Comparison of ENCODE assay signal across 8 mouse cellular contexts in the genomic region with DNA sequence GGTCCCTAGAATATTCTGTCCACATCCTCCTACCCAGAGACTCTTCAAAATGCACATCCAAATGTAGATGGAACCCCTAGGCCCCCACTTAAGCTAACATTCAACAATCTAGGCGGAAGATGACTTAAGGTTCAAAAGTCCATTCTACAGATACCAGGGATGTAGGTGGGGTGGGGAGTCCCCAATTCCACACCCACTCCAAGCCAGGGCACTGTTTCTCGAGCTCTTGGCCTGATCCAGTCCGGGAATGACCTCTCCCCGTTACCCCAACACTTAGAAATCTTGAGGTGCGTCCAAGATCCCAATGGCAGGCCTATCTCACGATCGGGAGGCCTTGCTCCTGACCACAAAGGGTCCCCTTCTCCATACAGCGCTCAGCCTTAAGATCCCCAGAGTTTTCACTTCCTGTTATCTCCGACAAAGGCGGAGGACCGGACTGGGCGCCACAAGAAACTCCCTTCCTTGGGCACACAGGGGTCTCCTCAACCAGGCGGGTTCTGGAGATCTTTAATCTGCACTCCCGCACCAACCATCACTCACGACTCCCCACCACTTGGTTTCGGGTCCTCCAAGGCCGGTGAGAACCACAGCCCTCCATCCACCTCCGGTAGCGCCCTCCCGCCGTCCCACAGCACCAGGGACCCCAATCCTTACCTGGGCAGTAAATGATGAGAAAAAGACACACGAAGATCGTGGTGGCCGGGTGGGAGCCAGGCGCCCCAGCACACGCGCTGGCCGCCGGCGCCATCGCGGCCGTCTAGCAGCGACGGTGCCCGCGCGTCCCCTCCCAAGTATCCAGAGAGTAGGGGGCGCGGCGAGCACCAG. TPM values are rescaled to one million over a fixed set of nuclear protein-coding genes. Genes with fewer than 3 reads are reported as not detected.
DNase-seq lines count a peak whose midpoint lies in the region; ATAC-seq and TF ChIP-seq lines count a peak whose summit lies in the region.

No protein-coding gene starts in this region.

- peak overlapping the region; percentile 65 for H3K4me3 ChIP-seq in heart, embryonic 10.5 days
- peak overlapping the region; percentile 41 for H3K4me3 ChIP-seq in bone marrow macrophage, adult 2 months (ENCODE audit: insufficient read depth, low read length)
- H3K4me3 ChIP-seq in hindbrain, embryonic 14.5 days (replicated peaks; ENCODE audit: low read length) = peak overlapping the region; percentile 26
- peak overlapping the region; percentile 62 for H3K4me3 ChIP-seq in midbrain, embryonic 10.5 days

- 2% methylated on average over 41 of the region's 41 CpGs for WGBS in heart, embryonic 10.5 days
- 3% methylated on average over 39 of the region's 41 CpGs for WGBS in hindbrain, embryonic 14.5 days
- 3% methylated on average over 41 of the region's 41 CpGs for WGBS in midbrain, embryonic 10.5 days

- TF ChIP-seq POLR2A in bone marrow macrophage, adult 2 months (IDR thresholded peaks at IDR 0.05; ENCODE audit: borderline replicate concordance, low read depth, low read length) = no peak

- peak overlapping the region; percentile 46; the same call in 1 of the 2 replicates for H3K9ac ChIP-seq in hindbrain, embryonic 14.5 days

- no peak for TF ChIP-seq CTCF in bone marrow macrophage, adult 2 months (IDR thresholded peaks at IDR 0.05; ENCODE audit: low read depth, low read length)

- peaks cover 22% of the 10 kb centered on the region for H3K27me3 ChIP-seq in heart, embryonic 10.5 days (ENCODE audit: insufficient read depth, poor library complexity, severe bottlenecking)
- H3K27me3 ChIP-seq in hindbrain, embryonic 14.5 days (ENCODE audit: control insufficient read depth, insufficient read depth, low read length) = peaks cover 24% of the 10 kb centered on the region
- H3K27me3 ChIP-seq in midbrain, embryonic 10.5 days (ENCODE audit: low read depth, poor library complexity, severe bottlenecking) = peaks cover 22% of the 10 kb centered on the region

- H3K4me2 ChIP-seq in hindbrain, embryonic 14.5 days (replicated peaks) = peak overlapping the region; percentile 49

- no peak for DNase-seq in heart, embryonic 10.5 days (ENCODE audit: low spot score)
- DNase-seq in heart, postnatal 4 days = no peak
- DNase-seq in hindbrain, embryonic 14.5 days (ENCODE audit: low spot score) = no peak
- DNase-seq in midbrain, embryonic 10.5 days (ENCODE audit: low spot score) = peak; percentile 14
- DNase-seq in urinary bladder, postnatal 36 days (ENCODE audit: low spot score in 2 of 2) = no peak
- DNase-seq in left cerebral cortex, adult 8-10 months (ENCODE audit: low spot score in 2 of 2) = no peak

- H3K4me1 ChIP-seq in heart, embryonic 10.5 days = peaks cover 12% of the 10 kb centered on the region
- H3K4me1 ChIP-seq in bone marrow macrophage, adult 2 months (ENCODE audit: control insufficient read depth, insufficient read depth, low read length) = no peaks in the 10 kb centered on the region
- H3K4me1 ChIP-seq in hindbrain, embryonic 14.5 days (replicated peaks; ENCODE audit: control insufficient read depth, insufficient read depth, low read length) = 0 out of 2 replicates have a peak, but pooled peaks cover 4% of the 10 kb centered on the region
- peaks cover 21% of the 10 kb centered on the region for H3K4me1 ChIP-seq in midbrain, embryonic 10.5 days

- 0 out of 2 replicates have a peak, but pooled peaks have one; percentile 19 for ATAC-seq in hindbrain, embryonic 14.5 days (ENCODE audit: low FRiP score)
- ATAC-seq in frontal cortex, adult (ENCODE audit: low TSS enrichment) = no peak

- no peaks in the 10 kb centered on the region for H3K9me3 ChIP-seq in heart, embryonic 10.5 days
- no peaks in the 10 kb centered on the region for H3K9me3 ChIP-seq in hindbrain, embryonic 14.5 days (ENCODE audit: control insufficient read depth, low read length)
- H3K9me3 ChIP-seq in midbrain, embryonic 10.5 days (replicated peaks) = no peaks in the 10 kb centered on the region

- H3K27ac ChIP-seq in heart, embryonic 10.5 days = peak overlapping the region; percentile 81
- no peak overlapping the region for H3K27ac ChIP-seq in bone marrow macrophage, adult 2 months (ENCODE audit: insufficient read depth, low read depth, low read length)
- no peak overlapping the region for H3K27ac ChIP-seq in hindbrain, embryonic 14.5 days
- H3K27ac ChIP-seq in midbrain, embryonic 10.5 days (replicated peaks) = peak overlapping the region; percentile 79

- peaks cover 3% of the 10 kb centered on the region; the same call in 1 of the 2 replicates for H3K36me3 ChIP-seq in heart, embryonic 10.5 days
- no peaks in the 10 kb centered on the region for H3K36me3 ChIP-seq in hindbrain, embryonic 14.5 days (replicated peaks; ENCODE audit: control insufficient read depth, insufficient read depth)
- H3K36me3 ChIP-seq in midbrain, embryonic 10.5 days = peaks cover 6% of the 10 kb centered on the region; the same call in 1 of the 2 replicates

RNA-seq across cellular contexts. Expression of gene Lsr, which starts 0.6 kb away (rescaled TPM):
- 16.6 and 40.3 TPM in 2 replicates for polyA plus RNA-seq in heart, embryonic 10.5 days (2016; fragmentation: Nextera tagmentation; extraction: Ambion mirVana)
- total RNA-seq in heart, postnatal 4 days (2021) = 1 to 10 TPM; 5.5 to 5.6 TPM
- 29.2 and 32.1 TPM in 2 replicates for polyA plus RNA-seq in bone marrow macrophage, adult 2 months (2012; ENCODE audit: insufficient read depth, insufficient read length, missing spikeins)
- polyA plus RNA-seq in hindbrain, embryonic 14.5 days (2014; fragmentation: Nextera tagmentation; extraction: Ambion mirVana) = 19.6 and 21.7 TPM in 2 replicates
- 22.0 and 25.3 TPM in 2 replicates for polyA plus RNA-seq in midbrain, embryonic 10.5 days (2016; fragmentation: Nextera tagmentation; extraction: Ambion mirVana)
- 1 to 10 TPM; 5.2 to 6.6 (median 6.1) TPM for total RNA-seq in left cerebral cortex, adult 8-10 months (2022)

RNA-seq across cellular contexts. Expression of gene Fam187b, which starts 1.0 kb away (rescaled TPM):
- polyA plus RNA-seq in heart, embryonic 10.5 days (2016; fragmentation: Nextera tagmentation; extraction: Ambion mirVana) = 1.2 and 2.5 TPM in 2 replicates
- under 1 TPM; 0.36 TPM for total RNA-seq in heart, postnatal 4 days (2021)
- polyA plus RNA-seq in bone marrow macrophage, adult 2 months (2012; ENCODE audit: insufficient read depth, insufficient read length, missing spikeins) = 4.6 and 7.3 TPM in 2 replicates
- polyA plus RNA-seq in hindbrain, embryonic 14.5 days (2014; fragmentation: Nextera tagmentation; extraction: Ambion mirVana) = 0.22 and 1.0 TPM in 2 replicates
- polyA plus RNA-seq in midbrain, embryonic 10.5 days (2016; fragmentation: Nextera tagmentation; extraction: Ambion mirVana) = 0.71 and 0.91 TPM in 2 replicates
- under 1 TPM in 2 of 4 experiments, not detected in 2; 0.18 to 0.30 TPM for total RNA-seq in left cerebral cortex, adult 8-10 months (2022)

RNA-seq across cellular contexts. Expression of gene Usf2, which starts 16.0 kb away (rescaled TPM):
- polyA plus RNA-seq in heart, embryonic 10.5 days (2016; fragmentation: Nextera tagmentation; extraction: Ambion mirVana) = 15.0 and 26.9 TPM in 2 replicates
- 100 to 1,000 TPM; 100 to 103 TPM for total RNA-seq in heart, postnatal 4 days (2021)
- polyA plus RNA-seq in bone marrow macrophage, adult 2 months (2012; ENCODE audit: insufficient read depth, insufficient read length, missing spikeins) = 208 and 246 TPM in 2 replicates
- polyA plus RNA-seq in hindbrain, embryonic 14.5 days (2014; fragmentation: Nextera tagmentation; extraction: Ambion mirVana) = 24.9 and 26.5 TPM in 2 replicates
- polyA plus RNA-seq in midbrain, embryonic 10.5 days (2016; fragmentation: Nextera tagmentation; extraction: Ambion mirVana) = 22.6 and 23.5 TPM in 2 replicates
- total RNA-seq in left cerebral cortex, adult 8-10 months (2022) = 100 to 1,000 TPM; 114 to 125 (median 120) TPM

RNA-seq across cellular contexts. Expression of gene Hamp, which starts 28.8 kb away (rescaled TPM):
- not detected in 2 replicates for polyA plus RNA-seq in heart, embryonic 10.5 days (2016; fragmentation: Nextera tagmentation; extraction: Ambion mirVana)
- total RNA-seq in heart, postnatal 4 days (2021) = 1 to 10 TPM; 1.6 to 1.9 TPM
- not detected in 2 replicates for polyA plus RNA-seq in bone marrow macrophage, adult 2 months (2012; ENCODE audit: insufficient read depth, insufficient read length, missing spikeins)
- polyA plus RNA-seq in hindbrain, embryonic 14.5 days (2014; fragmentation: Nextera tagmentation; extraction: Ambion mirVana) = not detected in 2 replicates
- not detected in 2 replicates for polyA plus RNA-seq in midbrain, embryonic 10.5 days (2016; fragmentation: Nextera tagmentation; extraction: Ambion mirVana)
- 1 to 10 TPM in 1 of 4 experiments, not detected in 3; 1.1 TPM for total RNA-seq in left cerebral cortex, adult 8-10 months (2022)

RNA-seq across cellular contexts. Expression of gene Hamp2, which starts 48.2 kb away (rescaled TPM):
- polyA plus RNA-seq in heart, embryonic 10.5 days (2016; fragmentation: Nextera tagmentation; extraction: Ambion mirVana) = not detected in 2 replicates
- 1 to 10 TPM in 1 of 2 experiments, under 1 TPM in 1; 0.76 to 1.2 TPM for total RNA-seq in heart, postnatal 4 days (2021)
- polyA plus RNA-seq in bone marrow macrophage, adult 2 months (2012; ENCODE audit: insufficient read depth, insufficient read length, missing spikeins) = not detected in 2 replicates
- polyA plus RNA-seq in hindbrain, embryonic 14.5 days (2014; fragmentation: Nextera tagmentation; extraction: Ambion mirVana) = not detected in 2 replicates
- not detected in 2 replicates for polyA plus RNA-seq in midbrain, embryonic 10.5 days (2016; fragmentation: Nextera tagmentation; extraction: Ambion mirVana)
- total RNA-seq in left cerebral cortex, adult 8-10 months (2022) = not detected

Comparison
In these comparisons a context has a peak if more than half of its experiments do, and no peak if none do; other contexts are left out.
1. H3K27ac ChIP-seq: peak in heart, embryonic 10.5 days (single experiment) and midbrain, embryonic 10.5 days (single experiment); none in bone marrow macrophage, adult 2 months (single experiment) and hindbrain, embryonic 14.5 days (single experiment).
2. Peak in every context shown above with its lines, with median percentiles within 50 percentile points of each other: H3K4me3 ChIP-seq.